Mouse (Mus musculus) hindbrain, embryonic 13.5 days (tissue): Measurements from ENCODE around the gene Dcbld1. TPM values are rescaled to one million over a fixed set of nuclear protein-coding genes. Genes with fewer than 3 reads are reported as not detected.
"Not testable (repeated sequence)": the region's sequence is repeated elsewhere in the genome, so short reads cannot be mapped to it uniquely, and the experiment has no call there.

Experiments
- ATAC-seq: fragments of 200-750 bp; cut with Nextera tagmentation; 2 replicates; pipeline ENCODE4 v1.8.0; 2017; ENCODE audit warnings: moderate TSS enrichment; ENCODE audit not compliant: low FRiP score
- H3K27ac ChIP-seq: fragments of 300-500 bp; sonication (generic); 2 replicates; pipeline ENCODE4 v1.5.1; 2015; ENCODE audit warnings: inconsistent platforms, mild to moderate bottlenecking, moderate library complexity
- H3K27me3 ChIP-seq: fragments of 300-500 bp; sonication (generic); 2 replicates; pipeline ENCODE4 v1.6.1; 2015; ENCODE audit warnings: mild to moderate bottlenecking, inconsistent platforms
- H3K36me3 ChIP-seq: fragments of 300-500 bp; sonication (generic); 2 replicates; pipeline ENCODE4 v1.6.1; 2015; ENCODE audit warnings: mild to moderate bottlenecking, inconsistent platforms
- H3K4me1 ChIP-seq: fragments of 300-500 bp; sonication (generic); replicated peaks from 2 replicates; pipeline ENCODE4 v1.6.1; 2015; ENCODE audit warnings: inconsistent platforms
- H3K4me2 ChIP-seq: fragments of 300-500 bp; sonication (generic); 2 replicates; pipeline ENCODE4 v1.6.1; 2015; ENCODE audit warnings: inconsistent platforms, mild to moderate bottlenecking, moderate library complexity
- H3K4me3 ChIP-seq: fragments of 300-500 bp; sonication (generic); 2 replicates; pipeline ENCODE4 v1.5.1; 2015; ENCODE audit warnings: mild to moderate bottlenecking, inconsistent platforms
- H3K9ac ChIP-seq: fragments of 300-500 bp; sonication (generic); 2 replicates; pipeline ENCODE4 v1.6.1; 2015; ENCODE audit warnings: mild to moderate bottlenecking, inconsistent platforms
- H3K9me3 ChIP-seq: fragments of 300-500 bp; sonication (generic); 2 replicates; pipeline ENCODE4 v1.6.1; 2016; ENCODE audit warnings: inconsistent platforms
- WGBS: fragments of 180-500 bp; shearing (Covaris S2); methylation state at CpG from one replicate; pipeline ENCODE4 v1.1.7; 2015; 5-methylcytosine and 5-hydroxymethylcytosine counted together
- polyA plus RNA-seq: library from polyadenylated mRNA; unstranded; fragments of >200 nt; fragmentation: Nextera tagmentation; extraction: Ambion mirVana; gene quantifications from 2 replicates; pipeline ENCODE4 v1.2.1, GENCODE M21; 2015

Gene Dcbld1
- polyA plus RNA-seq, 1 experiment from 2014 or later: 25.3 TPM

- no peak overlapping the region; the same call in 1 of the 2 replicates for H3K27ac ChIP-seq
- no peak for ATAC-seq
- H3K9ac ChIP-seq: no peak overlapping the region
- H3K4me1 ChIP-seq: no peaks in the 10 kb centered on the region
- no peak overlapping the region for H3K4me2 ChIP-seq
- H3K27me3 ChIP-seq: no peaks in the 10 kb centered on the region
- WGBS: 93% methylated on average over 3 of the region's 3 CpGs
- no peaks in the 10 kb centered on the region for H3K36me3 ChIP-seq
- H3K9me3 ChIP-seq: no peaks in the 10 kb centered on the region
- no peak overlapping the region for H3K4me3 ChIP-seq
Measured at GRCm38 (mm10) chr10:52289261-52289660, 55.8 kb downstream of the Dcbld1 start.

- H3K4me3 ChIP-seq, H3K27me3 ChIP-seq, H3K9ac ChIP-seq, H3K4me2 ChIP-seq, H3K36me3 ChIP-seq, H3K9me3 ChIP-seq, H3K4me1 ChIP-seq, ATAC-seq, H3K27ac ChIP-seq: not testable (repeated sequence)
- 36% methylated on average over 1 of the region's 1 CpGs for WGBS
Measured at GRCm38 (mm10) chr10:52292391-52292790, 59.0 kb downstream of the Dcbld1 start.

- Histone ChIP-seq H3K4me2 (no peak overlapping the region), H3K9me3 (no peaks in the 10 kb centered on the region), H3K36me3 (no peaks in the 10 kb centered on the region), H3K4me3 (no peak overlapping the region), H3K27me3 (no peaks in the 10 kb centered on the region), H3K27ac (no peak overlapping the region), H3K4me1 (peaks cover 3% of the 10 kb centered on the region), H3K9ac (no peak overlapping the region)
- ATAC-seq: no peak
- WGBS: 92% methylated on average over 4 of the region's 4 CpGs
Measured at GRCm38 (mm10) chr10:52293921-52294577, 60.6 kb downstream of the Dcbld1 start.

GRCm38 (mm10) chr10:52295934-52296333 is 62.5 kb downstream of the Dcbld1 start:
- no peaks in the 10 kb centered on the region for H3K27me3 ChIP-seq
- H3K4me3 ChIP-seq: no peak overlapping the region
- H3K36me3 ChIP-seq: no peaks in the 10 kb centered on the region
- peaks cover 3% of the 10 kb centered on the region for H3K4me1 ChIP-seq
- H3K9me3 ChIP-seq: no peaks in the 10 kb centered on the region
- no peak overlapping the region for H3K27ac ChIP-seq
- ATAC-seq: no peak
- H3K4me2 ChIP-seq: no peak overlapping the region
- 90% methylated on average over 2 of the region's 2 CpGs for WGBS
- H3K9ac ChIP-seq: no peak overlapping the region

- not testable (repeated sequence) for H3K4me3 ChIP-seq, H3K9me3 ChIP-seq, H3K36me3 ChIP-seq, H3K9ac ChIP-seq, ATAC-seq, H3K27me3 ChIP-seq, H3K4me1 ChIP-seq, H3K4me2 ChIP-seq, H3K27ac ChIP-seq
Measured at GRCm38 (mm10) chr10:52298568-52298967, 65.1 kb downstream of the Dcbld1 start.

GRCm38 (mm10) chr10:52301766-52302165 is 68.3 kb downstream of the Dcbld1 start:
- no peak overlapping the region for H3K4me2 ChIP-seq
- ATAC-seq: no peak
- no peak overlapping the region for H3K9ac ChIP-seq
- peaks cover 3% of the 10 kb centered on the region for H3K4me1 ChIP-seq
- H3K27me3 ChIP-seq: no peaks in the 10 kb centered on the region
- no peak overlapping the region for H3K27ac ChIP-seq
- H3K9me3 ChIP-seq: no peaks in the 10 kb centered on the region
- 0 out of 2 replicates have a peak, but pooled peaks cover 4% of the 10 kb centered on the region for H3K36me3 ChIP-seq
- no peak overlapping the region for H3K4me3 ChIP-seq
- WGBS: over 99% methylated on average over 4 of the region's 4 CpGs

- 0 out of 2 replicates have a peak, but pooled peaks cover 4% of the 10 kb centered on the region for H3K36me3 ChIP-seq
- H3K27ac ChIP-seq: no peak overlapping the region
- no peak for ATAC-seq
- peaks cover 3% of the 10 kb centered on the region for H3K4me1 ChIP-seq
- H3K9me3 ChIP-seq: no peaks in the 10 kb centered on the region
- H3K9ac ChIP-seq: no peak overlapping the region
- H3K27me3 ChIP-seq: no peaks in the 10 kb centered on the region
- H3K4me2 ChIP-seq: no peak overlapping the region
- H3K4me3 ChIP-seq: no peak overlapping the region
Measured at GRCm38 (mm10) chr10:52302271-52302670, 68.9 kb downstream of the Dcbld1 start.

- no peak for ATAC-seq
- H3K9ac ChIP-seq: no peak overlapping the region
- H3K36me3 ChIP-seq: 0 out of 2 replicates have a peak, but pooled peaks cover 4% of the 10 kb centered on the region
- no peaks in the 10 kb centered on the region for H3K27me3 ChIP-seq
- H3K4me3 ChIP-seq: no peak overlapping the region
- no peaks in the 10 kb centered on the region for H3K9me3 ChIP-seq
- H3K27ac ChIP-seq: no peak overlapping the region
- no peaks in the 10 kb centered on the region for H3K4me1 ChIP-seq
- WGBS: 60% methylated on average over 7 of the region's 7 CpGs
- H3K4me2 ChIP-seq: no peak overlapping the region
Measured at GRCm38 (mm10) chr10:52304574-52304973, 71.2 kb downstream of the Dcbld1 start.

GRCm38 (mm10) chr10:52309196-52309595 is 75.8 kb downstream of the Dcbld1 start:
- H3K27me3 ChIP-seq: no peaks in the 10 kb centered on the region
- H3K4me2 ChIP-seq: no peak overlapping the region
- no peaks in the 10 kb centered on the region for H3K4me1 ChIP-seq
- ATAC-seq: no peak
- 77% methylated on average over 8 of the region's 8 CpGs for WGBS
- no peaks in the 10 kb centered on the region for H3K9me3 ChIP-seq
- no peak overlapping the region for H3K4me3 ChIP-seq
- peaks cover 22% of the 10 kb centered on the region for H3K36me3 ChIP-seq
- no peak overlapping the region for H3K9ac ChIP-seq
- no peak overlapping the region for H3K27ac ChIP-seq

GRCm38 (mm10) chr10:52319506-52320286 is 86.3 kb downstream of the Dcbld1 start:
- Histone ChIP-seq H3K4me3 (no peak overlapping the region), H3K27ac (no peak overlapping the region), H3K9me3 (no peaks in the 10 kb centered on the region), H3K4me1 (no peaks in the 10 kb centered on the region), H3K36me3 (peaks cover 19% of the 10 kb centered on the region), H3K9ac (no peak overlapping the region), H3K4me2 (no peak overlapping the region), H3K27me3 (no peaks in the 10 kb centered on the region)
- ATAC-seq: no peak
- 92% methylated on average over 28 of the region's 28 CpGs for WGBS

GRCm38 (mm10) chr10:52321918-52322317 is 88.5 kb downstream of the Dcbld1 start:
- ATAC-seq: no peak
- 96% methylated on average over 3 of the region's 3 CpGs for WGBS
- Histone ChIP-seq H3K9ac (no peak overlapping the region), H3K27me3 (no peaks in the 10 kb centered on the region), H3K9me3 (no peaks in the 10 kb centered on the region), H3K4me2 (no peak overlapping the region), H3K4me3 (no peak overlapping the region), H3K36me3 (peaks cover 14% of the 10 kb centered on the region), H3K4me1 (no peaks in the 10 kb centered on the region), H3K27ac (no peak overlapping the region)

- no peak overlapping the region for H3K4me3 ChIP-seq
- ATAC-seq: no peak
Measured at GRCm38 (mm10) chr10:52331007-52331406, 97.6 kb downstream of the Dcbld1 start.

GRCm38 (mm10) chr10:52343324-52343723 is 109.9 kb downstream of the Dcbld1 start:
- not testable (repeated sequence) for H3K4me2 ChIP-seq, H3K27me3 ChIP-seq, H3K4me3 ChIP-seq, H3K27ac ChIP-seq, H3K4me1 ChIP-seq, H3K9ac ChIP-seq, H3K9me3 ChIP-seq, ATAC-seq
- H3K36me3 ChIP-seq: peaks cover 76% of the 10 kb centered on the region
- WGBS: 96% methylated on average over 4 of the region's 4 CpGs

More at GRCm38 (mm10) chr10:52331007-52331406, 97.6 kb downstream of the Dcbld1 start:
- H3K9me3 ChIP-seq: no peaks in the 10 kb centered on the region
- no peaks in the 10 kb centered on the region for H3K27me3 ChIP-seq
- no peak overlapping the region for H3K4me2 ChIP-seq
- WGBS: 6% methylated on average over 1 of the region's 1 CpGs
- peaks cover 18% of the 10 kb centered on the region for H3K36me3 ChIP-seq
- H3K9ac ChIP-seq: no peak overlapping the region
- H3K4me1 ChIP-seq: no peaks in the 10 kb centered on the region
- no peak overlapping the region for H3K27ac ChIP-seq
